Mouse (Mus musculus): Measurements from ENCODE around the gene Dmd. TPM values are rescaled to one million over a fixed set of nuclear protein-coding genes. Genes with fewer than 3 reads are reported as not detected.
"Not testable (repeated sequence)": the region's sequence is repeated elsewhere in the genome, so short reads cannot be mapped to it uniquely, and the experiment has no call there.

Dmd gene
- polyA plus RNA-seq, 1 experiment from 2014 or later = 31.7 TPM

- H3K9ac ChIP-seq (ENCODE audit: low read length) = no peak overlapping the region
Measured at GRCm38 (mm10) chrX:83674998-83675397, 726.3 kb downstream of the Dmd start.

GRCm38 (mm10) chrX:83686547-83686946 is 737.9 kb downstream of the Dmd start:
- H3K27ac ChIP-seq (ENCODE audit: low read length) = no peak overlapping the region
- no peaks in the 10 kb centered on the region for H3K9me3 ChIP-seq (replicated peaks; ENCODE audit: control insufficient read depth, low read length)
- no peaks in the 10 kb centered on the region for H3K27me3 ChIP-seq (ENCODE audit: control insufficient read depth, insufficient read depth, low read length)
- no peak overlapping the region for H3K9ac ChIP-seq (ENCODE audit: low read length)
- no peak for ATAC-seq (ENCODE audit: insufficient read depth, low FRiP score)
- no peaks in the 10 kb centered on the region for H3K36me3 ChIP-seq (ENCODE audit: control insufficient read depth, insufficient read depth, low read length)
- no peak overlapping the region for H3K4me3 ChIP-seq (replicated peaks; ENCODE audit: low read length)
- H3K4me2 ChIP-seq (ENCODE audit: low read depth, low read length) = no peak overlapping the region
- H3K4me1 ChIP-seq (ENCODE audit: control insufficient read depth, insufficient read depth, low read length) = no peaks in the 10 kb centered on the region

More at GRCm38 (mm10) chrX:83674998-83675397, 726.3 kb downstream of the Dmd start:
- Histone ChIP-seq H3K4me1 (ENCODE audit: control insufficient read depth, insufficient read depth, low read length) (no peaks in the 10 kb centered on the region), H3K27me3 (ENCODE audit: control insufficient read depth, insufficient read depth, low read length) (no peaks in the 10 kb centered on the region), H3K9me3 (replicated peaks; ENCODE audit: control insufficient read depth, low read length) (no peaks in the 10 kb centered on the region), H3K4me3 (replicated peaks; ENCODE audit: low read length) (no peak overlapping the region), H3K4me2 (ENCODE audit: low read depth, low read length) (no peak overlapping the region), H3K27ac (ENCODE audit: low read length) (no peak overlapping the region), H3K36me3 (ENCODE audit: control insufficient read depth, insufficient read depth, low read length) (no peaks in the 10 kb centered on the region)
- 18% methylated on average over 1 of the region's 1 CpGs for WGBS
- ATAC-seq (ENCODE audit: insufficient read depth, low FRiP score) = no peak

- WGBS = 4% methylated on average over 1 of the region's 1 CpGs
- H3K9ac ChIP-seq (ENCODE audit: low read length) = no peak overlapping the region
- H3K9me3 ChIP-seq (replicated peaks; ENCODE audit: control insufficient read depth, low read length) = no peaks in the 10 kb centered on the region
- no peak overlapping the region for H3K27ac ChIP-seq (ENCODE audit: low read length)
- H3K27me3 ChIP-seq (ENCODE audit: control insufficient read depth, insufficient read depth, low read length) = no peaks in the 10 kb centered on the region
- no peak overlapping the region for H3K4me3 ChIP-seq (replicated peaks; ENCODE audit: low read length)
- no peak for ATAC-seq (ENCODE audit: insufficient read depth, low FRiP score)
- H3K4me2 ChIP-seq (ENCODE audit: low read depth, low read length) = no peak overlapping the region
- H3K4me1 ChIP-seq (ENCODE audit: control insufficient read depth, insufficient read depth, low read length) = no peaks in the 10 kb centered on the region
- no peaks in the 10 kb centered on the region for H3K36me3 ChIP-seq (ENCODE audit: control insufficient read depth, insufficient read depth, low read length)
Measured at GRCm38 (mm10) chrX:83740533-83740932, 791.9 kb downstream of the Dmd start.

GRCm38 (mm10) chrX:83746301-83747008 is 797.8 kb downstream of the Dmd start:
- ATAC-seq (ENCODE audit: insufficient read depth, low FRiP score) = no peak
- Histone ChIP-seq H3K36me3 (ENCODE audit: control insufficient read depth, insufficient read depth, low read length) (no peaks in the 10 kb centered on the region), H3K27ac (ENCODE audit: low read length) (no peak overlapping the region), H3K4me3 (replicated peaks; ENCODE audit: low read length) (no peak overlapping the region), H3K9me3 (replicated peaks; ENCODE audit: control insufficient read depth, low read length) (no peaks in the 10 kb centered on the region), H3K27me3 (ENCODE audit: control insufficient read depth, insufficient read depth, low read length) (no peaks in the 10 kb centered on the region), H3K9ac (ENCODE audit: low read length) (no peak overlapping the region), H3K4me2 (ENCODE audit: low read depth, low read length) (no peak overlapping the region), H3K4me1 (ENCODE audit: control insufficient read depth, insufficient read depth, low read length) (no peaks in the 10 kb centered on the region)
- 58% methylated on average over 4 of the region's 4 CpGs for WGBS

- no peaks in the 10 kb centered on the region for H3K36me3 ChIP-seq (ENCODE audit: control insufficient read depth, insufficient read depth, low read length)
- no peak overlapping the region for H3K27ac ChIP-seq (ENCODE audit: low read length)
- H3K4me1 ChIP-seq (ENCODE audit: control insufficient read depth, insufficient read depth, low read length) = no peaks in the 10 kb centered on the region
- ATAC-seq (ENCODE audit: insufficient read depth, low FRiP score) = no peak
- H3K27me3 ChIP-seq (ENCODE audit: control insufficient read depth, insufficient read depth, low read length) = no peaks in the 10 kb centered on the region
- no peaks in the 10 kb centered on the region for H3K9me3 ChIP-seq (replicated peaks; ENCODE audit: control insufficient read depth, low read length)
- H3K9ac ChIP-seq (ENCODE audit: low read length) = no peak overlapping the region
- H3K4me3 ChIP-seq (replicated peaks; ENCODE audit: low read length) = no peak overlapping the region
- H3K4me2 ChIP-seq (ENCODE audit: low read depth, low read length) = no peak overlapping the region
Measured at GRCm38 (mm10) chrX:83787406-83787805, 838.7 kb downstream of the Dmd start.

- H3K4me2 ChIP-seq (ENCODE audit: low read depth, low read length); H3K4me1 ChIP-seq (ENCODE audit: control insufficient read depth, insufficient read depth, low read length); H3K27me3 ChIP-seq (ENCODE audit: control insufficient read depth, insufficient read depth, low read length); H3K9ac ChIP-seq (ENCODE audit: low read length); H3K4me3 ChIP-seq (replicated peaks; ENCODE audit: low read length); ATAC-seq (ENCODE audit: insufficient read depth, low FRiP score); H3K9me3 ChIP-seq (replicated peaks; ENCODE audit: control insufficient read depth, low read length); H3K36me3 ChIP-seq (ENCODE audit: control insufficient read depth, insufficient read depth, low read length); H3K27ac ChIP-seq (ENCODE audit: low read length): not testable (repeated sequence)
- WGBS = 45% methylated on average over 9 of the region's 9 CpGs
Measured at GRCm38 (mm10) chrX:83867469-83867868, 918.8 kb downstream of the Dmd start.

- H3K4me3 ChIP-seq (replicated peaks; ENCODE audit: low read length); ATAC-seq (ENCODE audit: insufficient read depth, low FRiP score); H3K9ac ChIP-seq (ENCODE audit: low read length); H3K4me2 ChIP-seq (ENCODE audit: low read depth, low read length); H3K9me3 ChIP-seq (replicated peaks; ENCODE audit: control insufficient read depth, low read length); H3K27me3 ChIP-seq (ENCODE audit: control insufficient read depth, insufficient read depth, low read length); H3K36me3 ChIP-seq (ENCODE audit: control insufficient read depth, insufficient read depth, low read length); H3K27ac ChIP-seq (ENCODE audit: low read length); H3K4me1 ChIP-seq (ENCODE audit: control insufficient read depth, insufficient read depth, low read length): not testable (repeated sequence)
- WGBS = 86% methylated on average over 11 of the region's 11 CpGs
Measured at GRCm38 (mm10) chrX:83875389-83875788, 926.7 kb downstream of the Dmd start.

- H3K4me2 ChIP-seq (ENCODE audit: low read depth, low read length) = no peak overlapping the region
- WGBS = 36% methylated on average over 1 of the region's 1 CpGs
Measured at GRCm38 (mm10) chrX:83975895-83976294, 1027.2 kb downstream of the Dmd start.

GRCm38 (mm10) chrX:84001294-84001693 is 1052.6 kb downstream of the Dmd start:
- no peaks in the 10 kb centered on the region for H3K36me3 ChIP-seq (ENCODE audit: control insufficient read depth, insufficient read depth, low read length)
- WGBS = 35% methylated on average over 7 of the region's 7 CpGs
- no peaks in the 10 kb centered on the region for H3K9me3 ChIP-seq (replicated peaks; ENCODE audit: control insufficient read depth, low read length)
- H3K4me3 ChIP-seq (replicated peaks; ENCODE audit: low read length) = no peak overlapping the region
- H3K9ac ChIP-seq (ENCODE audit: low read length) = no peak overlapping the region
- ATAC-seq (ENCODE audit: insufficient read depth, low FRiP score) = no peak
- no peak overlapping the region for H3K27ac ChIP-seq (ENCODE audit: low read length)
- H3K4me1 ChIP-seq (ENCODE audit: control insufficient read depth, insufficient read depth, low read length) = no peaks in the 10 kb centered on the region
- no peak overlapping the region for H3K4me2 ChIP-seq (ENCODE audit: low read depth, low read length)
- H3K27me3 ChIP-seq (ENCODE audit: control insufficient read depth, insufficient read depth, low read length) = no peaks in the 10 kb centered on the region

More at GRCm38 (mm10) chrX:83975895-83976294, 1027.2 kb downstream of the Dmd start:
- H3K4me1 ChIP-seq (ENCODE audit: control insufficient read depth, insufficient read depth, low read length) = no peaks in the 10 kb centered on the region
- H3K9ac ChIP-seq (ENCODE audit: low read length) = no peak overlapping the region
- no peaks in the 10 kb centered on the region for H3K36me3 ChIP-seq (ENCODE audit: control insufficient read depth, insufficient read depth, low read length)
- H3K27me3 ChIP-seq (ENCODE audit: control insufficient read depth, insufficient read depth, low read length) = no peaks in the 10 kb centered on the region
- no peaks in the 10 kb centered on the region for H3K9me3 ChIP-seq (replicated peaks; ENCODE audit: control insufficient read depth, low read length)
- H3K4me3 ChIP-seq (replicated peaks; ENCODE audit: low read length) = no peak overlapping the region
- no peak for ATAC-seq (ENCODE audit: insufficient read depth, low FRiP score)
- no peak overlapping the region for H3K27ac ChIP-seq (ENCODE audit: low read length)

Data from stomach, embryonic 16.5 days (tissue).